Mouse (Mus musculus) adrenal gland, postnatal 10 days (tissue): ENCODE measurements around the gene Pcca. TPM values are rescaled to one million over a fixed set of nuclear protein-coding genes. Genes with fewer than 3 reads are reported as not detected.

Experiments
- total RNA-seq, 2 experiments: library from RNA; stranded (reverse); gene quantifications; 2 replicates each; pipeline ENCODE4 v1.2.3; 2021

Pcca gene
- total RNA-seq, 2 experiments from 2014 or later, result 167 to 170 TPM

Other genes with a start within 250 kb of the Pcca start
- not detected for gene Gm5089, start 83.2 kb upstream of the Pcca start, total RNA-seq
- not detected for gene Zic5, start 68.6 kb upstream of the Pcca start, total RNA-seq
- under 1 TPM; 0.15 to 0.21 TPM for gene Zic2, start 58.9 kb upstream of the Pcca start, total RNA-seq
- not detected for gene Gm10837, start 43.7 kb upstream of the Pcca start, total RNA-seq